Comparison of ENCODE assay signal across 12 mouse cellular contexts in the genomic region with DNA sequence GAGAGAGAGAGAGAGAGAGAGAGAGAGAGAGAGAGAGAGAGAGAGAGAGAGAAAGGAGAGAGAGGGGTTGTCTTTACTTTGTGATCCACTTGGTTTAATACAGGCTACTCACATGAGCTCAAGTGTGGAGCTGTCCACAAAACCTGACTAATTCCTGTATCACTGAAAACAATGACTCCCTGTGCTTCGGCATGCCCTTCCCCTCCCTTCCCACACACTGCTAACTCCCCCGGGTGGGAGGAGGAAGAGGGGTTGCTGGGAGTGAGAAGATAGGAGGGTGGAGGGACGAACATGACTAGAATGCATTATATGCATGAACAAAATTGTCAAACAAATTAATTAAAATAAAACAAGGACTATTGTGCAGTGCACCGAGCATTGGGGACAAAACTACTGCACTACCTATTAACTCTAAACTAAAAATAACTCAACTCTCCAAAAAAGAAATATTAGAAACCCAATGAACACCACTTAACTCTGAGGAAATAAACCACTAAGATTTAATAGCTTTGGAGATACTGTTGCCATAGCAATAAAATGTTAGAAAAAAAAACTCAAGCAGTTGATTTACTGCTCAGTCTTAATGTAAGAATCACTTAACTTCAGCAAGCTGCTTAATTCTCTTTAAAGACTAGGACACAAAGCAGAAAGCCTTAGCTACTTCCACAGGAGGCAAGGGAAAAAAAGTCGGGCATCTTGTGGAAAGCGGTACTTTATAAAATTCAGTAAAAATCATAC. TPM values are rescaled to one million over a fixed set of nuclear protein-coding genes. Genes with fewer than 3 reads are reported as not detected.
DNase-seq lines count a peak whose midpoint lies in the region; ATAC-seq and TF ChIP-seq lines count a peak whose summit lies in the region.
"Had no signal": no experiment of that assay in that cellular context is flagged by ENCODE, and none has a peak within 500 bp of the region (broad histone marks: within the 10 kb centered on the region; RNA-seq: fewer than 3 reads in every experiment).

No protein-coding gene starts in this region.

- no peak for DNase-seq in kidney, adult 2 months
- DNase-seq in NIH3T3 (ENCODE audit: low read depth), result peak; percentile 31
- no peak for DNase-seq in forebrain, postnatal 0 days
- DNase-seq in cerebellum, adult 9-10 months, result no peak
- DNase-seq in cerebellum, adult 18-20 months, result no peak
- no peak for DNase-seq in gastrocnemius, adult 8-10 months (ENCODE audit: low spot score in 2 of 2)
- DNase-seq: heart, adult 18-20 months; thymus, postnatal 25 days had no signal

- ATAC-seq in kidney, embryonic 14.5 days (ENCODE audit: low FRiP score, low TSS enrichment), result peak; percentile 82
- peak; percentile 81 for ATAC-seq in forebrain, postnatal 0 days

- H3K27ac ChIP-seq in kidney, embryonic 14.5 days (ENCODE audit: low read depth, low read length), result no peak overlapping the region
- no peak overlapping the region for H3K27ac ChIP-seq in kidney, adult 2 months (ENCODE audit: insufficient read depth, low read depth, low read length)
- H3K27ac ChIP-seq in forebrain, postnatal 0 days (ENCODE audit: low read depth, low read length), result peak overlapping the region; percentile 54; the same call in 1 of the 2 replicates
- H3K27ac ChIP-seq: limb, embryonic 13.5 days had no signal

- TF ChIP-seq CTCF in kidney, adult 2 months (conservative IDR thresholded peaks at IDR 0.05; ENCODE audit: insufficient read depth, insufficient read length, low read depth, low read length), result no peak
- no peak for TF ChIP-seq CTCF in forebrain, postnatal 0 days (IDR thresholded peaks at IDR 0.05; ENCODE audit: low read depth)

- H3K9me3 ChIP-seq in kidney, embryonic 14.5 days (ENCODE audit: control insufficient read depth, low read length), result no peaks in the 10 kb centered on the region
- H3K9me3 ChIP-seq in forebrain, postnatal 0 days (ENCODE audit: low read length), result no peaks in the 10 kb centered on the region
- H3K9me3 ChIP-seq: limb, embryonic 13.5 days had no signal

- H3K27me3 ChIP-seq in kidney, embryonic 14.5 days (ENCODE audit: control insufficient read depth, insufficient read depth, low read length), result no peaks in the 10 kb centered on the region
- no peaks in the 10 kb centered on the region; the same call in 1 of the 2 replicates for H3K27me3 ChIP-seq in kidney, adult 2 months (replicated peaks; ENCODE audit: control insufficient read depth, insufficient read depth, low read length)
- no peaks in the 10 kb centered on the region for H3K27me3 ChIP-seq in forebrain, postnatal 0 days (ENCODE audit: insufficient read depth, low read length)
- no peaks in the 10 kb centered on the region for H3K27me3 ChIP-seq in myocyte (ENCODE audit: control insufficient read depth, insufficient read depth, insufficient read length)
- H3K27me3 ChIP-seq: limb, embryonic 13.5 days had no signal

- H3K4me2 ChIP-seq in kidney, embryonic 14.5 days (replicated peaks; ENCODE audit: low read depth, low read length), result peak overlapping the region; percentile 18
- H3K4me2 ChIP-seq in forebrain, postnatal 0 days (ENCODE audit: low read depth), result peak overlapping the region; percentile 24; the same call in 1 of the 2 replicates
- peak overlapping the region; percentile 46 for H3K4me2 ChIP-seq in myocyte (ENCODE audit: low read depth)
- H3K4me2 ChIP-seq: limb, embryonic 13.5 days had no signal

- H3K4me1 ChIP-seq in kidney, embryonic 14.5 days (ENCODE audit: control insufficient read depth, insufficient read depth, low read length), result peaks cover 17% of the 10 kb centered on the region
- no peaks in the 10 kb centered on the region for H3K4me1 ChIP-seq in kidney, adult 2 months (ENCODE audit: control insufficient read depth, insufficient read depth, low read length)
- peaks cover 19% of the 10 kb centered on the region for H3K4me1 ChIP-seq in forebrain, postnatal 0 days (ENCODE audit: insufficient read depth)

- H3ac ChIP-seq in myocyte (ENCODE audit: control insufficient read depth, insufficient read length), result no peak overlapping the region

- TF ChIP-seq POLR2A in kidney, adult 2 months (IDR thresholded peaks at IDR 0.05; ENCODE audit: low read depth, low read length), result no peak
- no peak for TF ChIP-seq POLR2A in myocyte (IDR thresholded peaks at IDR 0.05; ENCODE audit: insufficient read length, low read depth)

- no peaks in the 10 kb centered on the region for H3K79me2 ChIP-seq in myocyte (ENCODE audit: control insufficient read depth, insufficient read depth)

- 17% methylated on average over 6 of the region's 6 CpGs for WGBS in kidney, embryonic 14.5 days
- 24% methylated on average over 6 of the region's 6 CpGs for WGBS in kidney, adult 2 months
- WGBS in forebrain, postnatal 0 days, result 9% methylated on average over 6 of the region's 6 CpGs

- H3K4me3 ChIP-seq in kidney, embryonic 14.5 days (ENCODE audit: low read length), result no peak overlapping the region
- H3K4me3 ChIP-seq in kidney, adult 2 months (ENCODE audit: insufficient read depth, low read depth, low read length), result no peak overlapping the region
- no peak overlapping the region for H3K4me3 ChIP-seq in forebrain, postnatal 0 days (ENCODE audit: low read depth, low read length)
- H3K4me3 ChIP-seq in myocyte, result no peak overlapping the region
- H3K4me3 ChIP-seq: limb, embryonic 13.5 days had no signal

- no peak overlapping the region for H3K9ac ChIP-seq in kidney, embryonic 14.5 days (ENCODE audit: low read depth, low read length)
- H3K9ac ChIP-seq in forebrain, postnatal 0 days, result no peak overlapping the region
- H3K9ac ChIP-seq: limb, embryonic 13.5 days had no signal

- no peaks in the 10 kb centered on the region for H3K36me3 ChIP-seq in kidney, embryonic 14.5 days (ENCODE audit: control insufficient read depth, insufficient read depth, low read length)
- H3K36me3 ChIP-seq in kidney, adult 2 months (ENCODE audit: control insufficient read depth, insufficient read depth, low read length), result no peaks in the 10 kb centered on the region
- no peaks in the 10 kb centered on the region for H3K36me3 ChIP-seq in forebrain, postnatal 0 days (ENCODE audit: insufficient read depth)
- no peaks in the 10 kb centered on the region for H3K36me3 ChIP-seq in myocyte (ENCODE audit: control insufficient read depth, insufficient read depth)
- H3K36me3 ChIP-seq: limb, embryonic 13.5 days had no signal

TF ChIP-seq in myocyte, 11 proteins besides CTCF, POLR2A, EP300 and RAD21:
- TF ChIP-seq SRF (IDR thresholded peaks at IDR 0.05; ENCODE audit: control insufficient read depth, insufficient read length, low read depth), result no peak
- no peak for TF ChIP-seq MAX (IDR thresholded peaks at IDR 0.05; ENCODE audit: low read depth)
- TF ChIP-seq POLR2AphosphoS2 (IDR thresholded peaks at IDR 0.05; ENCODE audit: insufficient read length, low read depth), result no peak
- no peak for TF ChIP-seq USF1 (IDR thresholded peaks at IDR 0.05; ENCODE audit: low read depth)
- TF ChIP-seq REST (IDR thresholded peaks at IDR 0.05; ENCODE audit: insufficient read depth, insufficient read length), result no peak

RNA-seq across cellular contexts. Expression of gene Scrn1, which starts 7.1 kb away (rescaled TPM):
- polyA plus RNA-seq in kidney, embryonic 14.5 days (2014; fragmentation: Nextera tagmentation; extraction: Ambion mirVana), result 5.2 and 6.3 TPM in 2 replicates
- polyA plus RNA-seq in kidney, adult 2 months (2012; rRNA removed), result 2.3 and 2.6 TPM in 2 replicates
- total RNA-seq in forebrain, postnatal 0 days (2014; rRNA removed), result 189 and 195 TPM in 2 replicates
- 95.5 and 122 TPM in 2 replicates for polyA plus RNA-seq in forebrain, postnatal 0 days (2015; fragmentation: Nextera tagmentation; extraction: Ambion mirVana)
- 25.5 TPM for polyA plus RNA-seq in myocyte (2012; fragmentation: generic; extraction: Trizol)
- 1 to 10 TPM in 2 of 4 experiments, under 1 TPM in 2; 0.80 to 1.7 (median 1.2) TPM for total RNA-seq in gastrocnemius, adult 8-10 months (2022)
- total RNA-seq: CH12.LX had no signal

RNA-seq across cellular contexts. Expression of gene Plekha8, which starts 21.5 kb away (rescaled TPM):
- 7.8 and 14.6 TPM in 2 replicates for polyA plus RNA-seq in kidney, embryonic 14.5 days (2014; fragmentation: Nextera tagmentation; extraction: Ambion mirVana)
- polyA plus RNA-seq in kidney, adult 2 months (2012; rRNA removed), result 6.2 and 6.5 TPM in 2 replicates
- total RNA-seq in forebrain, postnatal 0 days (2014; rRNA removed), result 14.8 and 19.3 TPM in 2 replicates
- polyA plus RNA-seq in forebrain, postnatal 0 days (2015; fragmentation: Nextera tagmentation; extraction: Ambion mirVana), result 4.5 and 4.7 TPM in 2 replicates
- 3.6 TPM for polyA plus RNA-seq in myocyte (2012; fragmentation: generic; extraction: Trizol)
- total RNA-seq in gastrocnemius, adult 8-10 months (2022), result 1 to 10 TPM; 3.3 to 4.8 (median 3.4) TPM

RNA-seq across cellular contexts. Expression of gene Fkbp14, which starts 23.7 kb away (rescaled TPM):
- polyA plus RNA-seq in kidney, embryonic 14.5 days (2014; fragmentation: Nextera tagmentation; extraction: Ambion mirVana), result 18.4 and 25.8 TPM in 2 replicates
- polyA plus RNA-seq in kidney, adult 2 months (2012; rRNA removed), result 3.7 and 4.5 TPM in 2 replicates
- total RNA-seq in forebrain, postnatal 0 days (2014; rRNA removed), result 5.2 and 9.6 TPM in 2 replicates
- polyA plus RNA-seq in forebrain, postnatal 0 days (2015; fragmentation: Nextera tagmentation; extraction: Ambion mirVana), result 4.1 and 4.5 TPM in 2 replicates
- polyA plus RNA-seq in myocyte (2012; fragmentation: generic; extraction: Trizol), result 6.0 TPM
- 1 to 10 TPM; 3.8 to 5.3 (median 4.8) TPM for total RNA-seq in gastrocnemius, adult 8-10 months (2022)
